17 mouse cellular contexts compared by ENCODE assay signal in the genomic region with DNA sequence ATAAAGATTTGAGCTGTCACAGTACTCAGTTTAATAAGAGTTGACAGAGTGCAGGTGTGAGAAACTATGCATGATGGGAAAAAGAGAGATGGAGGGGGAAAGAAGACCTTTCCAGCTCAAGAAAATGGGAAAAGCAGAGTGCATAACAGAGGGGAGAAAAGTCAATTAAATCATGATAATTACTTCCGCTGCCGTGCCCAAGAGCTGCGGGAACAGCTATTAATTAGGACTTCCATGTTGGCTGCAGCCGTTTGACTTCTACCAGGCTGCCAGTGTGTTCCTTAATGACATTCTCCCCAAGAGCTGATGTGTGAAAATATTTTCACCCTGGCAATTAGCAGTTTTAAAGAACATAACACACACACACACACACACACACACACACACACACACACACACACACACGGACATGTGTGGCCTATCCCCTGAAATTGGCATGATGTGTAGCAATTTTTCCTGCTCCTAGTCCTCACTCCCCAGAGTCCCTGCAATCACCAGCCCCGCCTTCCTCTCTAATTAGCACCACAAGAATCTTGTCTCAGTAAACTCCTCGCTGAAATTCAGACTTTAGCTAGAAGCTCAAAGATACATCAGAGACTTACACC.
A peak's percentile ranks its signal among the peaks of the same experiment; 100 is the strongest.
DNase-seq lines count a peak whose midpoint lies in the region; ATAC-seq lines count a peak whose summit lies in the region.
"Had no signal": no experiment of that assay in that cellular context is flagged by ENCODE, and none has a peak within 500 bp of the region (broad histone marks: within the 10 kb centered on the region; RNA-seq: fewer than 3 reads in every experiment).

No protein-coding gene starts in this region.

- peak overlapping the region; percentile 62; the same call in 1 of the 2 replicates for H3K27ac ChIP-seq in forebrain, embryonic 10.5 days
- H3K27ac ChIP-seq in forebrain, embryonic 15.5 days (replicated peaks): no peak overlapping the region
- H3K27ac ChIP-seq in kidney, embryonic 16.5 days (ENCODE audit: low read length): peak overlapping the region; percentile 0
- H3K27ac ChIP-seq in hindbrain, embryonic 14.5 days: peak overlapping the region; percentile 7
- peak overlapping the region; percentile 60 for H3K27ac ChIP-seq in neural tube, embryonic 14.5 days (ENCODE audit: low read depth, low read length)
- H3K27ac ChIP-seq: embryonic facial prominence, embryonic 13.5 days; liver, embryonic 12.5 days had no signal

- H3K36me3 ChIP-seq in forebrain, embryonic 10.5 days (replicated peaks): peaks cover 3% of the 10 kb centered on the region
- no peaks in the 10 kb centered on the region for H3K36me3 ChIP-seq in forebrain, embryonic 15.5 days
- no peaks in the 10 kb centered on the region for H3K36me3 ChIP-seq in kidney, embryonic 16.5 days (ENCODE audit: insufficient read depth, low read length)
- no peaks in the 10 kb centered on the region for H3K36me3 ChIP-seq in hindbrain, embryonic 14.5 days (replicated peaks; ENCODE audit: control insufficient read depth, insufficient read depth)
- no peaks in the 10 kb centered on the region for H3K36me3 ChIP-seq in neural tube, embryonic 14.5 days (ENCODE audit: control insufficient read depth, insufficient read depth, low read length)
- H3K36me3 ChIP-seq: embryonic facial prominence, embryonic 13.5 days; heart, embryonic 15.5 days; limb, embryonic 10.5 days; liver, embryonic 12.5 days had no signal

- peaks cover 68% of the 10 kb centered on the region for H3K4me1 ChIP-seq in forebrain, embryonic 10.5 days
- H3K4me1 ChIP-seq in forebrain, embryonic 15.5 days: peaks cover 36% of the 10 kb centered on the region
- peaks cover 65% of the 10 kb centered on the region for H3K4me1 ChIP-seq in kidney, embryonic 16.5 days (ENCODE audit: insufficient read depth, low read length)
- peaks cover 40% of the 10 kb centered on the region for H3K4me1 ChIP-seq in hindbrain, embryonic 14.5 days (replicated peaks; ENCODE audit: control insufficient read depth, insufficient read depth, low read length)
- peaks cover 19% of the 10 kb centered on the region for H3K4me1 ChIP-seq in neural tube, embryonic 14.5 days (ENCODE audit: control insufficient read depth, insufficient read depth, low read length)

- no peak overlapping the region for H3K9ac ChIP-seq in forebrain, embryonic 15.5 days (replicated peaks)
- no peak overlapping the region for H3K9ac ChIP-seq in kidney, embryonic 16.5 days (replicated peaks; ENCODE audit: low read length)
- H3K9ac ChIP-seq in hindbrain, embryonic 14.5 days: no peak overlapping the region
- no peak overlapping the region for H3K9ac ChIP-seq in neural tube, embryonic 14.5 days (replicated peaks; ENCODE audit: low read depth, low read length)
- H3K9ac ChIP-seq: embryonic facial prominence, embryonic 13.5 days; heart, embryonic 15.5 days; liver, embryonic 12.5 days had no signal

- H3K4me2 ChIP-seq in forebrain, embryonic 15.5 days (replicated peaks): no peak overlapping the region
- no peak overlapping the region for H3K4me2 ChIP-seq in kidney, embryonic 16.5 days (replicated peaks; ENCODE audit: low read depth, low read length)
- H3K4me2 ChIP-seq in hindbrain, embryonic 14.5 days (replicated peaks): no peak overlapping the region
- no peak overlapping the region for H3K4me2 ChIP-seq in neural tube, embryonic 14.5 days (ENCODE audit: low read depth, low read length)
- H3K4me2 ChIP-seq: embryonic facial prominence, embryonic 13.5 days; heart, embryonic 15.5 days; liver, embryonic 12.5 days had no signal

- ATAC-seq in forebrain, embryonic 15.5 days (replicated peaks): no peak
- no peak for ATAC-seq in kidney, embryonic 16.5 days (ENCODE audit: low FRiP score, low TSS enrichment)
- peak; percentile 61; the same call in 1 of the 2 replicates for ATAC-seq in hindbrain, embryonic 14.5 days (ENCODE audit: low FRiP score)
- ATAC-seq in neural tube, embryonic 14.5 days (ENCODE audit: low read depth): peak; percentile 16; the same call in 1 of the 2 replicates
- ATAC-seq: liver, embryonic 12.5 days; Patski had no signal

- H3K9me3 ChIP-seq in forebrain, embryonic 10.5 days: no peaks in the 10 kb centered on the region
- no peaks in the 10 kb centered on the region for H3K9me3 ChIP-seq in forebrain, embryonic 15.5 days
- no peaks in the 10 kb centered on the region for H3K9me3 ChIP-seq in kidney, embryonic 16.5 days (ENCODE audit: low read length)
- no peaks in the 10 kb centered on the region for H3K9me3 ChIP-seq in hindbrain, embryonic 14.5 days (ENCODE audit: control insufficient read depth, low read length)
- no peaks in the 10 kb centered on the region for H3K9me3 ChIP-seq in neural tube, embryonic 14.5 days (ENCODE audit: control insufficient read depth, low read length)
- H3K9me3 ChIP-seq: embryonic facial prominence, embryonic 13.5 days; heart, embryonic 15.5 days; limb, embryonic 10.5 days; liver, embryonic 12.5 days had no signal

- WGBS in forebrain, embryonic 10.5 days: 51% methylated on average over 7 of the region's 7 CpGs
- WGBS in forebrain, embryonic 15.5 days: 14% methylated on average over 7 of the region's 7 CpGs
- WGBS in kidney, embryonic 16.5 days: 44% methylated on average over 7 of the region's 7 CpGs
- 36% methylated on average over 7 of the region's 7 CpGs for WGBS in hindbrain, embryonic 14.5 days
- 22% methylated on average over 7 of the region's 7 CpGs for WGBS in neural tube, embryonic 14.5 days

- no peak overlapping the region for H3K4me3 ChIP-seq in forebrain, embryonic 10.5 days
- no peak overlapping the region for H3K4me3 ChIP-seq in forebrain, embryonic 15.5 days
- no peak overlapping the region for H3K4me3 ChIP-seq in kidney, embryonic 16.5 days (ENCODE audit: low read length)
- H3K4me3 ChIP-seq in hindbrain, embryonic 14.5 days (replicated peaks; ENCODE audit: low read length): no peak overlapping the region
- H3K4me3 ChIP-seq in neural tube, embryonic 14.5 days (ENCODE audit: low read depth, low read length): no peak overlapping the region
- H3K4me3 ChIP-seq: embryonic facial prominence, embryonic 13.5 days; heart, embryonic 15.5 days; limb, embryonic 10.5 days; liver, embryonic 12.5 days; myocyte had no signal

- H3K27me3 ChIP-seq in forebrain, embryonic 10.5 days (ENCODE audit: poor library complexity, severe bottlenecking): peaks cover 25% of the 10 kb centered on the region; the same call in 1 of the 2 replicates
- H3K27me3 ChIP-seq in forebrain, embryonic 15.5 days: no peaks in the 10 kb centered on the region
- H3K27me3 ChIP-seq in kidney, embryonic 16.5 days (ENCODE audit: insufficient read depth, low read length): no peaks in the 10 kb centered on the region
- no peaks in the 10 kb centered on the region for H3K27me3 ChIP-seq in hindbrain, embryonic 14.5 days (ENCODE audit: control insufficient read depth, insufficient read depth, low read length)
- H3K27me3 ChIP-seq in neural tube, embryonic 14.5 days (ENCODE audit: control insufficient read depth, insufficient read depth, low read length): no peaks in the 10 kb centered on the region
- H3K27me3 ChIP-seq: embryonic facial prominence, embryonic 13.5 days; heart, embryonic 15.5 days; liver, embryonic 12.5 days; Patski had no signal

- DNase-seq in forebrain, embryonic 10.5 days (ENCODE audit: extremely low spot score, low spot score): no peak
- DNase-seq in kidney, postnatal 10 days: no peak
- DNase-seq in hindbrain, embryonic 14.5 days (ENCODE audit: low spot score): no peak
- DNase-seq in adrenal gland, adult 18-20 months (ENCODE audit: low spot score in 2 of 2): no peak
- no peak for DNase-seq in layer of hippocampus, adult 9-10 months (ENCODE audit: low spot score)
- DNase-seq: cerebellum, adult 8-10 months; kidney, postnatal 4 days; right cerebral cortex, postnatal 25 days had no signal

Comparison
In these comparisons a context has a peak if more than half of its experiments do, and no peak if none do; other contexts are left out.
1. ATAC-seq: peak in hindbrain, embryonic 14.5 days (single experiment) and neural tube, embryonic 14.5 days (single experiment); none in forebrain, embryonic 15.5 days (single experiment) and kidney, embryonic 16.5 days (single experiment).